Mouse (Mus musculus) layer of hippocampus, adult 18-20 months (tissue): ENCODE data around the gene Myo3b. TPM values are rescaled to one million over a fixed set of nuclear protein-coding genes. Genes with fewer than 3 reads are reported as not detected.

Source experiments
- DNase-seq, 2 experiments: peaks; one replicate each; pipeline ENCODE4 v3.0.0; 2022; ENCODE audit warnings: low spot score in 2 of 2
- total RNA-seq, 2 experiments: library from RNA; stranded (reverse); gene quantifications; 2 replicates each; pipeline ENCODE4 v1.2.3; 2021

Gene Myo3b
- total RNA-seq, 2 experiments from 2014 or later = 0.64 to 0.94 TPM

DNA sequence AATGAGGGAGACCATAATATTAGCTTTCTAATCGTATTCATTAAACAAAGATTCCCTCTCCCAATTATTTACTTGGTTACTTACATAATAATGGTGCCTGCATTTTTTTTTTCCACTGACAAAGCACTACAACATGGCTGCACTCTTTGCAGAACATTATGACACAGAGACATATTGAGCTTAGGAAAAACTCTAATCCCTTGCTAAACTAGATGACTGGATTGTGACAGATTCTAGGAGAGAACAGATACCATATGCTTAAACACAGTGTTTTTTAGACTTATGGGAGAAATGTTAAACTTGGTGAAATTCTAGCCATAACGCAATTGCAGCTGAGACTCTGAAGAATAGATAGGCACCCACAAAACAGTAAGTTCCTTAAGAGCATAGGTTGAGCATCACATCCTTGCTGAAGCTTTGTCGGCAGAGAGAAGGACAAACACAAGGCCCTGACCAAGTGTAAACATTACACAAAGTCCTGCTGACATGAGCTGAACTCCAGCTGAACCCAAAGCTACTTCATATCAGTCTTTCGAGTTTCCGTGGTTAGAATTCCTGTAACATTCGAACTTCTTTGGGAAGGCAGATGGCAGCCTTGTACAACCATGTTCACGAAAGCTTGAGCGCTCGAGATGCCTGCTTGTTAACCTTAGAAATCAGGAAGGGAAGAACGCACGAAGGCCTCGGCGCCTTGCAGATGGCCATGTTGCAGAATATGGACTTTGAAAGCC, 382.4 kb downstream of the Myo3b start:
- DNase-seq = peak in 1 of 2 experiments; percentile 2

DNA sequence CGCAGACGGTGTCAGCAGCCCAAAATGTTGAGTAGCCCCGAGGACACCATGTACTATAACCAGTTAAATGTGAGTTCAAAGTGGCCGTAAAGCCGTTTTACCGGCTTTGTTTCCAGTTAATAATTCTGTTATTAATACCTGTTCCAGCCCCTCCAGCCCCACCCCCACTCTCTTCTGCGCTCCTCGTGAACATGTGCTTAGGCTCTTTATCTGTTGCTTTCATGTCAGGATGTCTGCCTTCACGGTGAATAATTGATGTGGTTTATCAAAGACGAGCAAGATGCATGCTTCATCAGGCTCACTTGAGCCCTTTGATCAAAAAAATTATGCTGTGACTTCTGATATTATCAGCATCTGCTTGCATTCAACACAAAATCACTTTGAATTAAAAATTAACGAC, 386.7 kb downstream of the Myo3b start:
- DNase-seq = no peak

DNA sequence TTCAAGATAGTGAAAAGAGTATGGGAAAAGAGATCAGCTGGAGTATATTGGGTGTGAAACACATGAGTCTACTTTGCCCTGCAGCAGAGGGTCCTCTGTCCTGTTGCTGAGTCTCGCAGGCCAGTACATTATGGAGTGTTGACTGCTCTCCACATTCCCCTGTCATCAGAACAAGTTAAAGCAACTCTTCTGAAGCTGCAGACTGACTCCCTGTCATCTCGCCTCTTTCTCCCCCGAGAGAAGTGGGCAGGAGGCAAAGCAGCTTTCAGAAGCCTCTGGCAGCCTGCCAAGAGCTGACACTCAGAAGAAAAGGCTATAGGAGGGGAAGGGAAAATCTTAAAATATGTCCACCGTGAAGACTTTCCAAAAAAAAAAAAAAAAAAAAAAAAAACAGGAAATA, 404.1 kb downstream of the Myo3b start:
- no peak for DNase-seq

DNA sequence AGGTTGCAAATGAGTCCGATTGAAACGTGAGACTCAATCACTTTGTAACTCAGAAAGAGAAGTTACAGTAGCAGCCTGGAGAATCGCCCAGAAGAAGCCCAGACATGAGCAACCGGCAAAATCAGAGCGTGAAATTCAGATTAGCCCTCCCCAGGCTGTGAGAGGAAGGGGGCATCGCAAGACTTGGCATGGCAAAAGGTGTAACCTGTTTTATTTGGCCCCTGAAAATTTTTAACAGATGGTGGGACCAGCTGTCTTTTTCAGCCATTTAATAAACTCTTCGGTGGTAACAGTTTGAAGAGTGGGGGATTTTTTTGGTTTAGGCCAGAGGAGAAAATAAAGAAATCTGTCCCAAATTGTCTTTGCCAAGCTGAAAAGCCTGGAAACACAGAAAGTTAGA, 405.2 kb downstream of the Myo3b start:
- peak in 1 of 2 experiments; percentile 20 for DNase-seq

DNA sequence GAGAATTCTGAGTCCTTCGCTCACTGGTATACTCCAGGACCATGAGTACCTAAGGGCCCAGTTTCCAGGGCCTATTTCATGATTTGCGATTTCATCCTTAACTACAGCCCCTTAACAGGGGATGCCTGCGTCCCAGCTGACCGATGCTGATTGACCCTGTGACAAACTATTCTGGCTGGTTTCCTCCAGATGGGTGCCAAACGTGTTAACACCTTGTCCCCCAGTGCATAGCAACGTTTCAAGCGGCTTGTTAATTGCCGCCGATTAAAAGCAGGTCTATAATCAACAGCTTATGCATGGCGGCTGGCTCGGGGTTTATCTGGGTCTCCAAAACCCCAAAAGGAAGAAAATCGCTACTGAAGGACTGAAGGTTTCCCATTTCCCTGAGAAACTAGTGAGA, 417.3 kb downstream of the Myo3b start:
- DNase-seq = no peak

DNA sequence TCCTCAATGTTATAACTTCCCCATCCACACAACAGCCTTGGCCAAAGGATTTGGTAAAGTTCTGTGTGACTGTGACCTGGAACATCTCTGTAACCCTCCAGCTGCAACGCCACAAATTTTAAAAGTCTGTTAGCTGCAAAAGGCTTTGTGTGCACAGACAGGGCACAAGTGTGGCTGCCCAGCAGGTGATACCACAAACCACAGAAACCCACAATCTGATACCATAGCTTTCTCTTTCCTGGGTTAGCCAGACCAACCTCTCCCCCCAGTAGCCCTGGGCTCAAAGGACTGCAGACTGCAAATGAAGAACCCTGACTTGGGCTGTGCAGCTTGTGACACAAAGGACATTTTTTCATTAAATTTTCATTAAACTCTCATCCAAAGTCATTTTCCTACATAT, 424.7 kb downstream of the Myo3b start:
- DNase-seq = no peak

DNA sequence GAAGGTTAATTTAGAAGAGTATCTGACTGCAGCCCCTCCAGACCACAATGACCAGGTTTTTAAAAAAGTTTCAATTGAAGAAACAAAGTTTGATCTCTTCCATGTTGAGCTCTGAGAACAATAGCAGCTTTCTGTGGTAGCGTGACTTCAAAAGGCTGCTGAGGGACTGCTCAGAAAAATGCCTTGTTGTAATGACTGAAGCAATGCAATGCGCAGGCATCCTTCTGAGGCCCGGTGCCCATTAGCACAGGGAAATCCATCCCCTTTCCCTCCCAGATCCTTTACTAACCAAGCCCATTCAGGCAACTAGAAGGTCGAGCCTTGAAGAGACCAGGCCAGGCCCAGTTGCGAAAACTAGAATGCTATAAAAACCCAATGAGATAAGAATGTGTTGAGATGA, 432.2 kb downstream of the Myo3b start:
- DNase-seq = no peak

DNA sequence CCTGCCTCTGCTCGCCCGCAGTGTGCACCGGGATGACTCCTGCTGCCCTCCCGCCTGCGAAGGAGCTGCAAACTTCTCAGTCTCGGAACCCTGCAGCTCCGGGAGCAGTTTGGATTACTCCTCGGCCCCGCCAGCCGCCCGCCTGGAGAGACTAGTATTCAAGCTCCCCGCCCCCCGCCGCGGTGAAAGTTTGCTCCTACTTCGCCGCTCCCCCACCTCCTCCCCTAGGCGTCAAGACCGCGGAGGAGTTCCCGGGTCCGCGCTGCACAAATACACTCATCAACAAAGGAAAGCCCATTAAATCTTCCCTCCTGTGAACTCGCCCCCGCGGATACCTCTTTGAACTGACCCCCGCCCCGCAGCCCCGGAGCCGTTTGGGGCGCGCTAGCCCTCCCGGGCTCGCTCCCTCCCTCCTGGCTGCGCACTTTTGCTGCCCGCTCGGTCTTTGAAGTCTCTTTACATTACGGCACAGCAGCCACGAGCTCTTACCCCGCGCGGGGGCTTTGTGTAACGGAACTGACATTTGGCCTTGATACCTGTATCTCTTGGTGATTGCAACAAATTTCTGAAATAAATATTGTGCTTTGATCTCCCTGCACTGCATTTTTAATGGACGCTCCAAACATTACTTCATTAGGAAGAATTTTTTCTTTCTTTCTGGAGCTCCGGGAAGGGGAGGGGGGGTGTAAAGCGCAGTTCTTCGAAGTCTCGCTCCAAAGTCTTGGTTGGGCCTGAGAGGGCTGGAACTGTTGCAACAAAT, 433.1 kb downstream of the Myo3b start:
- no peak for DNase-seq

Other genes starting within 250 kb of the Myo3b start
- 1 to 10 TPM; 2.2 to 2.7 TPM for gene Ccdc173, start 249.6 kb upstream of the Myo3b start, total RNA-seq
- 10 to 100 TPM; 23.9 to 24.3 TPM for gene Phospho2, start 249.5 kb upstream of the Myo3b start, total RNA-seq
- 10 to 100 TPM; 37.7 to 40.9 TPM for gene Klhl23, start 217.2 kb upstream of the Myo3b start, total RNA-seq
- gene Ssb, start 177.6 kb upstream of the Myo3b start, total RNA-seq = 100 to 1,000 TPM; 119 to 132 TPM
- 10 to 100 TPM; 13.8 to 14.8 TPM for gene Mettl5, start 153.5 kb upstream of the Myo3b start, total RNA-seq
- gene Ubr3, start 141.9 kb upstream of the Myo3b start, total RNA-seq = 100 to 1,000 TPM; 106 to 118 TPM